Mouse (Mus musculus) midbrain, embryonic 10.5 days (tissue): ENCODE data around the gene Gm19668. TPM values are rescaled to one million over a fixed set of nuclear protein-coding genes. Genes with fewer than 3 reads are reported as not detected.
A peak's percentile ranks its signal among the peaks of the same experiment; 100 is the strongest.
"Not testable (repeated sequence)": the region's sequence is repeated elsewhere in the genome, so short reads cannot be mapped to it uniquely, and the experiment has no call there.

Experiments
- DNase-seq: peaks from one replicate; pipeline ENCODE4 v3.0.0-alpha.2; 2017; ENCODE audit warnings: low spot score
- H3K27ac ChIP-seq: fragments of 300-500 bp; sonication (generic); replicated peaks from 2 replicates; pipeline ENCODE4 v1.5.1; 2016; ENCODE audit warnings: mild to moderate bottlenecking
- H3K27me3 ChIP-seq: fragments of 300-500 bp; sonication (generic); 2 replicates; pipeline ENCODE4 v1.6.1; 2016; ENCODE audit warnings: low read depth, mild to moderate bottlenecking; ENCODE audit not compliant: poor library complexity, severe bottlenecking
- H3K36me3 ChIP-seq: fragments of 300-500 bp; sonication (generic); 2 replicates; pipeline ENCODE4 v1.6.1; 2016; ENCODE audit warnings: mild to moderate bottlenecking, moderate library complexity
- H3K4me1 ChIP-seq: fragments of 300-500 bp; sonication (generic); 2 replicates; pipeline ENCODE4 v1.6.1; 2016
- H3K4me3 ChIP-seq: fragments of 300-500 bp; sonication (generic); 2 replicates; pipeline ENCODE4 v1.5.1; 2016; ENCODE audit warnings: mild to moderate bottlenecking, moderate library complexity
- H3K9me3 ChIP-seq: fragments of 300-500 bp; sonication (generic); replicated peaks from 2 replicates; pipeline ENCODE4 v1.6.1; 2016; ENCODE audit warnings: mild to moderate bottlenecking
- WGBS: fragments of 180-500 bp; shearing (Covaris S2); methylation state at CpG from one replicate; pipeline ENCODE4 v1.1.7; 2016; 5-methylcytosine and 5-hydroxymethylcytosine counted together
- polyA plus RNA-seq: library from polyadenylated mRNA; unstranded; fragments of >200 nt; fragmentation: Nextera tagmentation; extraction: Ambion mirVana; gene quantifications from 2 replicates; pipeline ENCODE4 v1.2.1, GENCODE M21; 2016

Gm19668 gene
- polyA plus RNA-seq, 1 experiment from 2014 or later = not detected

DNA sequence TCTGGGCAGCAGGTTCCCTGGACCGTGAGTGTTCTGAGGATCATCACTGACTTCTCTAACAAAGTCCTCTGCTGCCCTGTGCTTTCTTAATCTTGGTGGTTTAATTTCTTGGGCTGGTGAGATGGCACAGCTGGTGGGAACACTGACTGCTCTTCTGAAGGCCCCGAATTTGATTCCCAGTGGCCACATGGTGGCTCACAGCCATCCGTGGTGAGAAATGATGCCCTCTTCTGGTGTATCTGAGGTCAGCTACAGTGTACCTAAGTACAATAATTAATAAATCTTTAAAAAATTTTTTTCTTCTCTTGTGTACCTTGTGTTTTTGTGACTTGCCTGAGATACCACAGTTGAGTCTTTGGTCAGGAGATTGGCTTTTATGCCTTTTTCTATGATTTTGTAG is 46.6 kb downstream of the Gm19668 start:
- H3K27me3 ChIP-seq, H3K27ac ChIP-seq, H3K36me3 ChIP-seq, H3K4me1 ChIP-seq, DNase-seq, H3K9me3 ChIP-seq, H3K4me3 ChIP-seq: not testable (repeated sequence)
- WGBS = 70% methylated on average over 3 of the region's 3 CpGs

- H3K4me1 ChIP-seq, H3K4me3 ChIP-seq: not testable (repeated sequence)
- 82% methylated on average over 1 of the region's 1 CpGs for WGBS
Observed at GRCm38 (mm10) chr10:77751254-77751653, 47.7 kb downstream of the Gm19668 start, which contains the start of gene Gm9736. TSS of gene Gm9736 (minus strand) at chr10:77751354.

DNA sequence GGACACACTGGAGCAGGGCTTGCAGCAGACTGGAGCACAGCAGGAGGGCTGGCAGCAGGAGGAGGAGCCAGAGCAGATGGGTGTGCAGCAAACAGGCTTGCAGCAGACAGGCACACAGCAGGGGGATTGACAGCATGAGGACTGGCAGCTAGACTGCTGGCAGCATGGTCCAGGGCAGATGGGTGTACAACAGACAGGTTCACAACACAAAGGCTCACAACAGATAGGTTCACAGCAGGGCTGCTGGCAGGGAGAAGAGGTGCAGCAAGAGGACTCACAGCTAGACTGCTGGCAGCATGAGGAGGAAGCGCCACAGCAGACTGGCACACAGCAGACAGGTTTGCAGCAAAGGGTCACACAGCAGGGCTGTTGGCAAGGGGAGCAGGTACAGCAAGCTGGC is 48.2 kb downstream of the Gm19668 start:
- not testable (repeated sequence) for H3K4me1 ChIP-seq, H3K36me3 ChIP-seq, H3K4me3 ChIP-seq, H3K27ac ChIP-seq, H3K9me3 ChIP-seq, H3K27me3 ChIP-seq
- WGBS = 79% methylated on average over 1 of the region's 1 CpGs
- DNase-seq = peak; percentile 8

More at GRCm38 (mm10) chr10:77751254-77751653, 47.7 kb downstream of the Gm19668 start, which contains the start of gene Gm9736:
- H3K27ac ChIP-seq, H3K36me3 ChIP-seq, DNase-seq, H3K9me3 ChIP-seq, H3K27me3 ChIP-seq: not testable (repeated sequence)

Other genes with a start within 250 kb of the Gm19668 start
- gene Pttg1ip, start 217.4 kb downstream of the Gm19668 start, polyA plus RNA-seq = 67.0 and 69.9 TPM in 2 replicates
- gene Sumo3, start 193.0 kb downstream of the Gm19668 start, polyA plus RNA-seq = 403 and 425 TPM in 2 replicates
- 2.2 and 2.4 TPM in 2 replicates for gene Gm49325, start 192.9 kb downstream of the Gm19668 start, polyA plus RNA-seq
- 104 and 107 TPM in 2 replicates for gene Ube2g2, start 176.9 kb downstream of the Gm19668 start, polyA plus RNA-seq
- 0.84 and 0.97 TPM in 2 replicates for gene Tspear, start 112.6 kb downstream of the Gm19668 start, polyA plus RNA-seq
- gene Gm19402, start 108.4 kb downstream of the Gm19668 start, polyA plus RNA-seq = not detected in 2 replicates
- not detected in 2 replicates for gene Gm9508, start 101.9 kb downstream of the Gm19668 start, polyA plus RNA-seq
- gene Gm10272, start 92.5 kb downstream of the Gm19668 start, polyA plus RNA-seq = not detected in 2 replicates
- not detected in 2 replicates for gene Gm10024, start 87.7 kb downstream of the Gm19668 start, polyA plus RNA-seq
- not detected in 2 replicates for gene Gm10142, start 83.3 kb downstream of the Gm19668 start, polyA plus RNA-seq
- gene Krtap12-1, start 78.5 kb downstream of the Gm19668 start, polyA plus RNA-seq = not detected in 2 replicates
- not detected in 2 replicates for gene Gm10100, start 72.6 kb downstream of the Gm19668 start, polyA plus RNA-seq
- not detected in 2 replicates for gene Gm18596, start 56.5 kb downstream of the Gm19668 start, polyA plus RNA-seq
- not detected in 2 replicates for gene Gm9736, start 47.8 kb downstream of the Gm19668 start, polyA plus RNA-seq
- not detected in 2 replicates for gene Gm3233, start 39.5 kb downstream of the Gm19668 start, polyA plus RNA-seq
- not detected in 2 replicates for gene Gm3238, start 27.8 kb downstream of the Gm19668 start, polyA plus RNA-seq
- not detected in 2 replicates for gene Gm7138, start 22.2 kb downstream of the Gm19668 start, polyA plus RNA-seq
- not detected in 2 replicates for gene Gm3250, start 16.6 kb downstream of the Gm19668 start, polyA plus RNA-seq
- gene Gm7137, start 10.9 kb downstream of the Gm19668 start, polyA plus RNA-seq = not detected in 2 replicates
- not detected in 2 replicates for gene Gm9639, start 4.1 kb downstream of the Gm19668 start, polyA plus RNA-seq
- gene Gm9507, start 12.7 kb upstream of the Gm19668 start, polyA plus RNA-seq = not detected in 2 replicates
- gene Gm2696, start 15.5 kb upstream of the Gm19668 start, polyA plus RNA-seq = not detected in 2 replicates
- gene Krtap10-4, start 28.0 kb upstream of the Gm19668 start, polyA plus RNA-seq = not detected in 2 replicates
- gene Krtap10-10, start 36.8 kb upstream of the Gm19668 start, polyA plus RNA-seq = not detected in 2 replicates
- gene Gm36176, start 47.7 kb upstream of the Gm19668 start, polyA plus RNA-seq = not detected in 2 replicates
- gene Gm10318, start 53.7 kb upstream of the Gm19668 start, polyA plus RNA-seq = not detected in 2 replicates
- not detected in 2 replicates for gene Gm3285, start 62.8 kb upstream of the Gm19668 start, polyA plus RNA-seq
- 2.3 and 3.2 TPM in 2 replicates for gene Lrrc3, start 103.4 kb upstream of the Gm19668 start, polyA plus RNA-seq
- gene Trpm2, start 171.4 kb upstream of the Gm19668 start, polyA plus RNA-seq = 0.84 and 0.88 TPM in 2 replicates
- gene 1810043G02Rik, start 179.4 kb upstream of the Gm19668 start, polyA plus RNA-seq = 39.6 and 39.8 TPM in 2 replicates
- 203 and 242 TPM in 2 replicates for gene Pfkl, start 210.9 kb upstream of the Gm19668 start, polyA plus RNA-seq
- gene Dnmt3l, start 242.8 kb upstream of the Gm19668 start, polyA plus RNA-seq = 0.12 and 0.14 TPM in 2 replicates
- 0.12 and 0.19 TPM in 2 replicates for gene Aire, start 244.5 kb upstream of the Gm19668 start, polyA plus RNA-seq